Mouse (Mus musculus) urinary bladder, adult 2 months (tissue): ENCODE results near the gene Ubxn4. TPM values are rescaled to one million over a fixed set of nuclear protein-coding genes. Genes with fewer than 3 reads are reported as not detected.
"Not testable (repeated sequence)": the region's sequence is repeated elsewhere in the genome, so short reads cannot be mapped to it uniquely, and the experiment has no call there.

Experiments
- DNase-seq: peaks from one replicate; pipeline ENCODE4 v3.0.0; 2022; ENCODE audit warnings: low spot score
- polyA plus RNA-seq: library from polyadenylated mRNA; depleted of rRNA; stranded (reverse); fragments of >200 nt; gene quantifications from 2 replicates; pipeline ENCODE4 v1.2.3, GENCODE M21; 2012; rRNA removed

Gene Ubxn4
- polyA plus RNA-seq, 1 experiment = 40.4 TPM

- DNase-seq = no peak
Measured at GRCm38 (mm10) chr1:128314665-128315064, 70.9 kb downstream of the Ubxn4 start.

GRCm38 (mm10) chr1:128319266-128319665 lies 75.5 kb downstream of the Ubxn4 start:
- not testable (repeated sequence) for DNase-seq

- DNase-seq = no peak
Measured at GRCm38 (mm10) chr1:128323026-128323643, 79.4 kb downstream of the Ubxn4 start.

- no peak for DNase-seq
Measured at GRCm38 (mm10) chr1:128324776-128325175, 81.0 kb downstream of the Ubxn4 start.

- DNase-seq = no peak
Measured at GRCm38 (mm10) chr1:128327165-128327564, 83.4 kb downstream of the Ubxn4 start.

GRCm38 (mm10) chr1:128328218-128328617 lies 84.5 kb downstream of the Ubxn4 start, which contains the start of gene Lct:
Lct (minus strand) TSS chr1:128328318.
- no peak for DNase-seq

Other genes with a start within 250 kb of the Ubxn4 start
- gene Zranb3, start 140.9 kb upstream of the Ubxn4 start, polyA plus RNA-seq = 3.4 and 3.8 TPM in 2 replicates
- gene R3hdm1, start 140.7 kb upstream of the Ubxn4 start, polyA plus RNA-seq = 24.0 and 32.6 TPM in 2 replicates
- gene Lct, start 84.4 kb downstream of the Ubxn4 start, polyA plus RNA-seq = 0.41 and 0.50 TPM in 2 replicates
- gene Mcm6, start 115.7 kb downstream of the Ubxn4 start, polyA plus RNA-seq = 14.0 and 18.5 TPM in 2 replicates
- 44.2 and 48.1 TPM in 2 replicates for gene Dars, start 173.4 kb downstream of the Ubxn4 start, polyA plus RNA-seq